Mouse (Mus musculus): Measurements from ENCODE around the gene Gnao1. TPM values are rescaled to one million over a fixed set of nuclear protein-coding genes. Genes with fewer than 3 reads are reported as not detected.
A peak's percentile ranks its signal among the peaks of the same experiment; 100 is the strongest.

Gene Gnao1
- total RNA-seq, 2 experiments from 2014 or later = 0.42 TPM; not detected in 1

- ATAC-seq (replicated peaks; ENCODE audit: low FRiP score, poor library complexity, severe bottlenecking) = no peak
Measured at GRCm38 (mm10) chr8:93976446-93977211, 166.9 kb downstream of the Gnao1 start.

GRCm38 (mm10) chr8:93980141-93980540, 170.4 kb downstream of the Gnao1 start:
- no peak for ATAC-seq (replicated peaks; ENCODE audit: low FRiP score, poor library complexity, severe bottlenecking)

DNA sequence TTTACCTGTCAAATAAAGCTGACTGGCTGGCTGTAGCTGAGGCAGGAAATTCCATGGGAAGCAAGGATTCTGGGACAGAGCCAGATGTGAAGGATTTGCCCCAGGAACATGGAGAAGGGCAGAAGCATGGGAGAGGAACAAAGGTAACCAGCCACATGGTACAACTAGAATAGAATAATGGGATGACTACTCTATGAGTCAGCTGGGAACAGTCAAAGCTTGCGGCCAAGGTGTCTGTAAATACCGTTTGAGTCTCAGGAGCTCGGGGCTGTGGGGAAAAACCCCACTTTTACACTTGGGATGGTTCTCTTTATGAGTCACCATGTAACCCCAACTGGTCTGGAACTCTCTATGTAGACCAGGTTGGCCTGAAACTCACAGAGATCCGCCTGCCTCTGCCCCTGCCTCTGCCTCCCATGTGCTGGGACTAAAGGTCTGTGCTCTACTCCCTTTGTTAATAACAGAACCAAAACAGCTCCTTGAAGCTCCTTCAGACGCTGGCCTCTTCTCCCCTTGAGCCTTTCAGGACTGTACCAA, 172.0 kb downstream of the Gnao1 start:
- ATAC-seq (replicated peaks; ENCODE audit: low FRiP score, poor library complexity, severe bottlenecking) = no peak

DNA sequence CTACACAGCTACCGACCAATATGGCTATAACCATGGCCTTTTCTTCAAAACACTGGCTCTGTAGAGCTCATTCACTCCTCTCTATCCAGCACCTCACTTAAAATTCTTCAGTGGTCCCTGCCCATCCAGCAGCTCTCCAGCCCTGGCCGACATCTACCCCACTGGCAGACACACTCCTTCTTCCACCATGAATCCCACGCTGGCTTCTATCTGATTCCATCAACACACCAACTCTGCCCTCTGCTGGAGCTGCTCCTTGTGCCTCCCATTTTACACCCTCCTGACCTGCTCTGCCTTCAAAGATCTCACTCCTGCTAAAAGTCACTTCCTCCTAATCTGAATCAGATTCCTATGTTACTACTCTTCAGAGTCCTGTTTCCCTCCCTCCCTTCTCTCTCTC, 174.1 kb downstream of the Gnao1 start:
- ATAC-seq (replicated peaks; ENCODE audit: low FRiP score, poor library complexity, severe bottlenecking) = no peak

- no peak for ATAC-seq (replicated peaks; ENCODE audit: low FRiP score, poor library complexity, severe bottlenecking)
Measured at GRCm38 (mm10) chr8:93984731-93985130, 175.0 kb downstream of the Gnao1 start.

- ATAC-seq (replicated peaks; ENCODE audit: low FRiP score, poor library complexity, severe bottlenecking) = no peak
Measured at GRCm38 (mm10) chr8:93989739-93990138, 180.0 kb downstream of the Gnao1 start.

DNA sequence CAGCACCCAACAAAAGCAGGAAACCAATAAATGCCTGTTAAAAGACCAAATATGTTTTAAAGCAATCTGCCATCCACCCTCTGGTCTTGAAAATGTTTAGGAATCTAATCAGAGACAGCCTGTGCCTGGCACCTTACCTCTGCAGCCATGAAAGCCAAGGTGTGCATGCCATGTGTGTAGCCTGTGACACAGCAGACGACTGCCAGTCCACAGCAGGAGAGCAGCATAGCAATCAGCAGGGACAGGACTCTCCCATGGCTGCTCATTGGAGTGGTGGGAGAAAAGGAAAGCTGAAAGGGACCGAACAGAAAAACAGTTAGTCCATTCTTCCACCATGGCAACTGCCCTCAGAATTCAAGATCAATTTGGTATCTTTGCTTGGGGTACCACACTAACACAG, 189.2 kb downstream of the Gnao1 start:
- no peak for ATAC-seq (replicated peaks; ENCODE audit: low FRiP score, poor library complexity, severe bottlenecking)

DNA sequence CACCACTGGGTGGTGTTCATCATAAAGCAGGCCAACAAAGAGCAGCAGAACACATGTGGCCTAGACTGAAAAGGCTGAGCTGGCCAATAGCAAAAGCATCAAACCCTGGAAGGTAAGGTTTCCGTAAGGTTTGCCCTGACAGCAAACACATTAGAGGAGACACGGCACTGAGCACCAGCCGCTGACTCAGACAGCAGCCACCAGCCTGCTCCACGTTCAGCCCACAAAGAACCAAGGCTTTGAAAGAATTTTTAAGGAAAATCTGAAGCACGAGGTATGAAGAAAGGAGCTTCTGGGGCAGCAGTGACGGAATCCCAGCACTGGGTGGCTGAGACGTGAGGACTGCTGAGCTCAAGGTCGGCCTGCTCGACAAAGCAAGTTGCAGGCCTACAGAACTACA, 194.4 kb downstream of the Gnao1 start:
- no peak for ATAC-seq (replicated peaks; ENCODE audit: low FRiP score, poor library complexity, severe bottlenecking)

- ATAC-seq (replicated peaks; ENCODE audit: low FRiP score, poor library complexity, severe bottlenecking) = no peak
Measured at GRCm38 (mm10) chr8:94009243-94009845, 199.6 kb downstream of the Gnao1 start.

GRCm38 (mm10) chr8:94010101-94010705, 200.4 kb downstream of the Gnao1 start:
- ATAC-seq (replicated peaks; ENCODE audit: low FRiP score, poor library complexity, severe bottlenecking) = no peak

- ATAC-seq (replicated peaks; ENCODE audit: low FRiP score, poor library complexity, severe bottlenecking) = peak; percentile 62
Measured at GRCm38 (mm10) chr8:94011076-94012012, 201.6 kb downstream of the Gnao1 start.

DNA sequence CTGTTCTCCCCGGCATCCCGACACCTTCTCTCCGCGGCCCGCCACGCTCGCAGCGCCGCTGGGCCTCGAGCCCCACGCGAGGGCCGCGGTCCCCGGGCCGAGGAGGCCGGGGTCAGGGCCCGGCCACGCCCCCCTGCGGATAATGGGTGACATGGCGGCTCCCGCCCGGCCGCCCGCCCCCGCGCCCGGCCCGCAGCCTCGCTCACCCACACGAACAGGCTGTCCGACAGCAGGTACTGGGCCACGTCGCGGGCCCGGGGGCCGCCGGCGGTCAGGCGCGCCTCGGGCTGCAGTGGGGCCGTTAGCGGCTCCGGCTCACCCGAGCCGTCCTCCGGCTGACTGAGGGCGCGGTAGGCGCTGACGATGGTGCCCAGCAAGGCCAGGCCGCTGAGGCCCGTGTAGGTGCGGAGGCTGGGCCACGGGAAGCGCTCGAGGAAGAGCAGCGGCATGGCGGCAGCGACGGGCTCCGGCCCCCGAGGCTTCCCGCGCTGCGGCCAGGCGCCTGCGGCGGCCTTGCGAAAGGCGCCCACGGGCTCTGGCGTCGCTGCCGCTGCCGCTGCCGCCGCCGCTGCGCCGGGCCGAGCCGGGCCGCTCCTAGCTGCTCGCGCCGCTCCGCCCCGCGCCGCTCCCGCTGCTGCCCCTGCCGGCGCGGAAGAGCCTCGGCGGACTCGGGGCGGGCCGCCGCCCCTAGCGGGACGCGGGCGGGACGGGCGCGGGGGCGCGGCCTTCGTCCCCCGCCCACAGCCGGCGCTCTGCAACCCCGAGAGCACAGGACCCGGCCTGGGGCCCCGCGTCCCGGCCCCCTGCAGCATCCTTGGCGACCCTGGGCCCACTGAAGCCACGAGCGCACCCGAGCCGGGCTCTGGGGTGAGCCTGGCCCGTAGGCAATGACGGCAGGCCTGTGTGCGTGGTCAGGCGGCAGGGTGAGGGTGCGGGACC, 202.5 kb downstream of the Gnao1 start, which contains the start of gene Amfr:
TSS of gene Amfr (minus strand) at position 830 of the 939 bp plus-strand sequence.
- ATAC-seq (replicated peaks; ENCODE audit: low FRiP score, poor library complexity, severe bottlenecking) = peak; percentile 86

GRCm38 (mm10) chr8:94013026-94013612, 203.4 kb downstream of the Gnao1 start:
- no peak for ATAC-seq (replicated peaks; ENCODE audit: low FRiP score, poor library complexity, severe bottlenecking)

Other genes with a start within 250 kb of the Gnao1 start
- gene Amfr, start 202.9 kb downstream of the Gnao1 start, total RNA-seq (2015; ENCODE audit: low replicate concordance) = 51.5 and 53.2 TPM in 2 replicates
- gene Amfr, start 202.9 kb downstream of the Gnao1 start, total RNA-seq (2017; ENCODE audit: low replicate concordance) = 129 and 190 TPM in 2 replicates
- 33.2 and 80.1 TPM in 2 replicates for gene Nudt21, start 227.1 kb downstream of the Gnao1 start, total RNA-seq (2015; ENCODE audit: low replicate concordance)
- gene Nudt21, start 227.1 kb downstream of the Gnao1 start, total RNA-seq (2017; ENCODE audit: low replicate concordance) = 38.6 and 88.1 TPM in 2 replicates
- 10.1 and 19.3 TPM in 2 replicates for gene Ogfod1, start 227.2 kb downstream of the Gnao1 start, total RNA-seq (2015; ENCODE audit: low replicate concordance)
- gene Ogfod1, start 227.2 kb downstream of the Gnao1 start, total RNA-seq (2017; ENCODE audit: low replicate concordance) = 2.4 and 5.0 TPM in 2 replicates

All from erythroid progenitor cell, adult 5-6 weeks (primary cell).